Mouse (Mus musculus): ENCODE measurements around the gene Hdgf. TPM values are rescaled to one million over a fixed set of nuclear protein-coding genes. Genes with fewer than 3 reads are reported as not detected.

Gene Hdgf
- total and polyA plus RNA-seq, 3 experiments = 199 to 468 (median 215) TPM

DNA sequence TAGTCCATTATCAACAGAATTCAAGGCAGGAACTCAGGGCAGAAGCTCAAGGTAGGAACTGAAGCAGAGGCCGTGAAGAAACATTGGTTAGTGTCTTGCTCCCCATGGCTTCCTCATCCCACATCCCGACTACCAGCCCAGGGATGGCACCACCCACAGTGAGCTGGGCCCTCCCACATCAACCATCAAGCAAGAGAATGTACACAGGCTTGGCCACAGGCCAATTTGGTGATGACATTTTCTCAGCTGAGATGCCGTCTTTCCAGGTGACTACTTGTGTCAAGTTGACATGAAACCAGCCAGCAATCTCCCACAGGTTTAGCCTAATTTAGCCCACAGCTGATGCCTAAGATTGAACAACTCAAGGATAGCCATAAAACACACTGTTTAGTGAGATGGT, 6.9 kb upstream of the Hdgf start:
- Histone ChIP-seq H3K4me1 (ENCODE audit: control insufficient read depth in 1 of 2, insufficient read depth in 2 of 2) (peaks cover 2 to 11% of the 10 kb centered on the region in 2 experiments), H3K9me3 (replicated peaks; ENCODE audit: low read length) (no peaks in the 10 kb centered on the region), H3K27ac (ENCODE audit: insufficient read depth, low read depth) (no peak overlapping the region), H3K9ac (ENCODE audit: insufficient read depth, low read depth) (no peak overlapping the region), H3K4me3 (replicated peaks in 1 of 3; ENCODE audit: low read depth in 2 of 3, low read length in 2 of 3, poor library complexity in 1 of 3) (no peak overlapping the region), H3K79me2 (replicated peaks; ENCODE audit: control insufficient read depth, extremely low read depth, insufficient read depth, poor library complexity, severe bottlenecking) (no peaks in the 10 kb centered on the region), H3K27me3 (replicated peaks) (no peaks in the 10 kb centered on the region), H3K36me3 (replicated peaks in 1 of 2; ENCODE audit: control insufficient read depth in 1 of 2, insufficient read depth in 1 of 2, low read length in 1 of 2) (no peaks in the 10 kb centered on the region), H3K4me2 (ENCODE audit: insufficient read depth, low read depth, poor library complexity, severe bottlenecking) (no peak overlapping the region)
- dilution Hi-C loops (cut with MboI; ENCODE audit: extremely low pct_ligation_motif_present, extremely low pct_unique_long_range_greater_than_20kb, low sequenced_read_pairs) = no loop called here
- no peak for DNase-seq (ENCODE audit: extremely low read depth)
- TF ChIP-seq SMC3 (IDR thresholded peaks at IDR 0.05; ENCODE audit: low read depth, low read length) = no peak
- no peak for TF ChIP-seq MAX (IDR thresholded peaks at IDR 0.05; ENCODE audit: low read length)
- no peak for TF ChIP-seq POLR2AphosphoS2 (IDR thresholded peaks at IDR 0.05; ENCODE audit: low read depth, low read length)
- TF ChIP-seq TBP (conservative IDR thresholded peaks at IDR 0.05; ENCODE audit: low read depth, low read length) = no peak
- TF ChIP-seq GABPA (IDR thresholded peaks at IDR 0.05; ENCODE audit: insufficient replicate concordance, low read depth, low read length) = no peak
- no peak for TF ChIP-seq RAD21 (IDR thresholded peaks at IDR 0.05; ENCODE audit: low read depth, low read length)
- TF ChIP-seq ZC3H11A (IDR thresholded peaks at IDR 0.05; ENCODE audit: low read depth, low read length) = no peak
- no peak for TF ChIP-seq USF1 (IDR thresholded peaks at IDR 0.05; ENCODE audit: low read depth, low read length)
- no peak for TF ChIP-seq JUND (conservative IDR thresholded peaks at IDR 0.05; ENCODE audit: low read depth, low read length)
- TF ChIP-seq NRF1 (IDR thresholded peaks at IDR 0.05; ENCODE audit: low read depth, low read length) = no peak
- TF ChIP-seq USF2 (conservative IDR thresholded peaks at IDR 0.05; ENCODE audit: low read depth, low read length) = no peak
- no peak for TF ChIP-seq IRF4 (IDR thresholded peaks at IDR 0.05; ENCODE audit: low read depth, low read length)
- no peak for TF ChIP-seq MAFK (IDR thresholded peaks at IDR 0.05; ENCODE audit: insufficient replicate concordance, low read length)
- no peak for TF ChIP-seq CHD2 (IDR thresholded peaks at IDR 0.05; ENCODE audit: low read length)
- TF ChIP-seq PAX5 (IDR thresholded peaks at IDR 0.05; ENCODE audit: low read length) = no peak
- in situ Hi-C loops (cut with MboI; ENCODE audit: low pct_ligation_motif_present, low pct_unique_long_range_greater_than_20kb, low sequenced_read_pairs) = no loop called here

DNA sequence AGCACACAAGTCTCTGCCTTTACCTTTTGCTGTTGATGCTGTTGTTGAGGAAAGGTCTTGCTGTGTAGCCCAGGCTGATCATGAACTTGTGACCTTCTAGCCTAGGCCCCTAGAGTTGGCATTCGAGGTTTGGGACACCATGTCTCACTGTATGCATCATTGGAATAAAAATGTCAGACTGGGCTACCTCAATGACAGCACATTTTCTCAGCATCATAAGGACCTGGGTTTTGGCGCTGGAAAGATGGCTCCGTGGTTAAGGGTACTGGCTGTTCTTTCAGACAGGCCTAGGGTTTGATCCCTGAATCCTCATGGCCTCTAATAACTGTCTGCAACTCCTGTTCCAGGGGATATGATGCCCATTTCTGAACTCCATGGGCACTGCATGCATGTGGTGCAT, 6.3 kb upstream of the Hdgf start:
- dilution Hi-C loops (cut with MboI; ENCODE audit: extremely low pct_ligation_motif_present, extremely low pct_unique_long_range_greater_than_20kb, low sequenced_read_pairs) = no loop called here
- in situ Hi-C loops (cut with MboI; ENCODE audit: low pct_ligation_motif_present, low pct_unique_long_range_greater_than_20kb, low sequenced_read_pairs) = no loop called here
- no peak for DNase-seq (ENCODE audit: extremely low read depth)
- no peaks in the 10 kb centered on the region for H3K36me3 ChIP-seq (replicated peaks in 1 of 2; ENCODE audit: control insufficient read depth in 1 of 2, insufficient read depth in 1 of 2, low read length in 1 of 2)
- H3K9me3 ChIP-seq (replicated peaks; ENCODE audit: low read length) = no peaks in the 10 kb centered on the region
- no peaks in the 10 kb centered on the region for H3K79me2 ChIP-seq (replicated peaks; ENCODE audit: control insufficient read depth, extremely low read depth, insufficient read depth, poor library complexity, severe bottlenecking)
- no peak overlapping the region for H3K27ac ChIP-seq (ENCODE audit: insufficient read depth, low read depth)
- H3K4me1 ChIP-seq (ENCODE audit: control insufficient read depth in 1 of 2, insufficient read depth in 2 of 2) = peaks cover 2 to 11% of the 10 kb centered on the region in 2 experiments
- H3K4me2 ChIP-seq (ENCODE audit: insufficient read depth, low read depth, poor library complexity, severe bottlenecking) = no peak overlapping the region
- no peaks in the 10 kb centered on the region for H3K27me3 ChIP-seq (replicated peaks)
- no peak overlapping the region for H3K9ac ChIP-seq (ENCODE audit: insufficient read depth, low read depth)
- TF ChIP-seq KAT2A (IDR thresholded peaks at IDR 0.05; ENCODE audit: insufficient replicate concordance, low read length) (no peak), PAX5 (IDR thresholded peaks at IDR 0.05; ENCODE audit: low read length) (no peak), RAD21 (IDR thresholded peaks at IDR 0.05; ENCODE audit: low read depth, low read length) (no peak), CTCF (conservative IDR thresholded peaks at IDR 0.05 in 1 of 2, IDR thresholded peaks at IDR 0.05 in 1 of 2; ENCODE audit: low read depth in 2 of 2, low read length in 2 of 2) (no peak), UBTF (IDR thresholded peaks at IDR 0.05; ENCODE audit: low read depth, low read length) (no peak), IRF4 (IDR thresholded peaks at IDR 0.05; ENCODE audit: low read depth, low read length) (no peak), RCOR1 (conservative IDR thresholded peaks at IDR 0.05; ENCODE audit: low read depth, low read length) (no peak), JUN (IDR thresholded peaks at IDR 0.05; ENCODE audit: insufficient read depth, low read depth, low read length) (no peak), ZNF384 (IDR thresholded peaks at IDR 0.05; ENCODE audit: low read depth, low read length) (no peak), POLR2A (IDR thresholded peaks at IDR 0.05; ENCODE audit: low read depth, low read length) (no peak), ZKSCAN1 (IDR thresholded peaks at IDR 0.05; ENCODE audit: borderline replicate concordance, low read depth, low read length) (no peak), EP300 (IDR thresholded peaks at IDR 0.05; ENCODE audit: low read length) (no peak)
- no peak overlapping the region for H3K4me3 ChIP-seq (replicated peaks in 1 of 3; ENCODE audit: low read depth in 2 of 3, low read length in 2 of 3, poor library complexity in 1 of 3)

Measured in CH12.LX (cell line).